Mouse (Mus musculus): Measurements from ENCODE around the gene Olfr126. TPM values are rescaled to one million over a fixed set of nuclear protein-coding genes. Genes with fewer than 3 reads are reported as not detected.

Gene Olfr126
- total RNA-seq (2021): not detected

- intact Hi-C loops (cut with DNase I): no loop called here
- DNase-seq: no peak
Observed at GRCm38 (mm10) chr17:37847183-37847582, at the start of gene Olfr126. Gene Olfr126 (plus strand): TSS chr17:37847483.

- DNase-seq: no peak
- intact Hi-C loops (cut with DNase I): no loop called here
Observed at GRCm38 (mm10) chr17:37799588-37799987, 47.7 kb upstream of the Olfr126 start, which contains the start of gene Olfr124. Gene Olfr124 (plus strand): TSS chr17:37799888.

GRCm38 (mm10) chr17:37832649-37833048 is 14.6 kb upstream of the Olfr126 start, which contains the start of gene Olfr125:
Gene Olfr125 (plus strand): TSS chr17:37832949.
- no peak for DNase-seq
- intact Hi-C loops (cut with DNase I): no loop called here

- intact Hi-C loops (cut with DNase I): no loop called here
- no peak for DNase-seq
Observed at GRCm38 (mm10) chr17:37863901-37864300, 16.6 kb downstream of the Olfr126 start.

- intact Hi-C loops (cut with DNase I): no loop called here
- no peak for DNase-seq
Observed at GRCm38 (mm10) chr17:37869676-37870205, 22.5 kb downstream of the Olfr126 start.

- intact Hi-C loops (cut with DNase I): no loop called here
- no peak for DNase-seq
Observed at GRCm38 (mm10) chr17:37873830-37874229, 26.5 kb downstream of the Olfr126 start.

- no peak for DNase-seq
- intact Hi-C loops (cut with DNase I): no loop called here
Observed at GRCm38 (mm10) chr17:37900137-37900536, 52.9 kb downstream of the Olfr126 start, which contains the start of gene Olfr127. Gene Olfr127 (plus strand): TSS chr17:37900437.

Other genes with a start within 250 kb of the Olfr126 start
- not detected for gene Olfr115, start 220.4 kb upstream of the Olfr126 start, total RNA-seq (2021)
- not detected for gene Olfr116, start 220.3 kb upstream of the Olfr126 start, total RNA-seq (2021)
- not detected for gene Olfr117, start 183.7 kb upstream of the Olfr126 start, total RNA-seq (2021)
- not detected for gene Olfr118, start 180.5 kb upstream of the Olfr126 start, total RNA-seq (2021)
- not detected for gene Olfr119, start 150.9 kb upstream of the Olfr126 start, total RNA-seq (2021)
- not detected for gene Olfr120, start 125.7 kb upstream of the Olfr126 start, total RNA-seq (2021)
- not detected for gene Olfr121, start 98.6 kb upstream of the Olfr126 start, total RNA-seq (2021)
- gene Olfr122, start 78.9 kb upstream of the Olfr126 start, total RNA-seq (2021): not detected
- not detected for gene Olfr123, start 54.0 kb upstream of the Olfr126 start, total RNA-seq (2021)
- not detected for gene Olfr124, start 47.6 kb upstream of the Olfr126 start, total RNA-seq (2021)
- not detected for gene Olfr125, start 14.5 kb upstream of the Olfr126 start, total RNA-seq (2021)
- gene Olfr127, start 53.0 kb downstream of the Olfr126 start, total RNA-seq (2021): not detected
- not detected for gene Olfr128, start 73.1 kb downstream of the Olfr126 start, total RNA-seq (2021)
- not detected for gene Olfr761, start 105.6 kb downstream of the Olfr126 start, total RNA-seq (2021)
- gene Olfr129, start 212.6 kb downstream of the Olfr126 start, total RNA-seq (2021): not detected
- gene Olfr130, start 216.4 kb downstream of the Olfr126 start, total RNA-seq (2021): not detected
- gene Olfr131, start 241.2 kb downstream of the Olfr126 start, total RNA-seq (2021): not detected

Measured in heart, postnatal 10 days (tissue).